ENCODE assay signal across 10 mouse cellular contexts in the genomic region with DNA sequence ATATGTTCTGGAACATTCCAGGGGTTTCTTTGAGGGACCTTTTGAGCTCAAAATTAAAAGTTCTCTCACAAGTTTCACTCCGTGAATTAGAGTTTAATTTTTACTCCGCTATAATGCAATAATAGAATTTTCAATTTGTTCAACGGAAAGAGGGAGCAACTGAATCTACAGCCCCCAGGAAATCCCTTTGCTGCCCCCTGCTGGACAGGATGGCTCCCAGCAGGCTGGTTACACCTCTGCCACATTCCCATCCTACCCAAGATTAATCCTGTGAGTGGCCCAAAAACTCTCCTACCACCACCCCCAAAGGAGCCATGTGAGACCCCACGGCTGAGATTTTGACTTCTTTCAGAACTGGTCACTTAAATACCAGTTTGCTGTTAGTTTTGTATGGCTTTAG.
DNase-seq lines count a peak whose midpoint lies in the region; ATAC-seq and TF ChIP-seq lines count a peak whose summit lies in the region.
"Had no signal": no experiment of that assay in that cellular context is flagged by ENCODE, and none has a peak within 500 bp of the region (broad histone marks: within the 10 kb centered on the region; RNA-seq: fewer than 3 reads in every experiment).

No protein-coding gene starts in this region.

- H3K4me3 ChIP-seq in forebrain, postnatal 0 days (ENCODE audit: low read depth, low read length), result no peak overlapping the region
- no peak overlapping the region for H3K4me3 ChIP-seq in forebrain, embryonic 15.5 days
- H3K4me3 ChIP-seq in left cerebral cortex, adult 2 months, result no peak overlapping the region
- H3K4me3 ChIP-seq: hindbrain, embryonic 15.5 days; midbrain, embryonic 12.5 days had no signal

- ATAC-seq in forebrain, postnatal 0 days, result no peak
- no peak for ATAC-seq in forebrain, embryonic 15.5 days (replicated peaks)
- peak; percentile 40; the same call in 1 of the 2 replicates for ATAC-seq in megakaryocyte, adult 5-6 weeks (ENCODE audit: poor library complexity, severe bottlenecking)

- no peak overlapping the region for H3K4me2 ChIP-seq in forebrain, postnatal 0 days (ENCODE audit: low read depth)
- H3K4me2 ChIP-seq in forebrain, embryonic 15.5 days (replicated peaks), result no peak overlapping the region
- H3K4me2 ChIP-seq: hindbrain, embryonic 15.5 days; midbrain, embryonic 12.5 days had no signal

- intact Hi-C loops in left cerebral cortex, adult 2 months (cut with DNase I), result loop anchor here (2.0 kb wide), 1 partner anchor 284 kb away; no protein-coding TSS in a partner anchor

- H3K9ac ChIP-seq in forebrain, postnatal 0 days, result no peak overlapping the region
- H3K9ac ChIP-seq in forebrain, embryonic 15.5 days (replicated peaks), result no peak overlapping the region
- H3K9ac ChIP-seq: hindbrain, embryonic 15.5 days; midbrain, embryonic 12.5 days had no signal

- WGBS in forebrain, postnatal 0 days, result 85% methylated on average over 4 of the region's 4 CpGs
- 84% methylated on average over 4 of the region's 4 CpGs for WGBS in forebrain, embryonic 15.5 days

- peaks cover 10% of the 10 kb centered on the region for H3K36me3 ChIP-seq in forebrain, postnatal 0 days (ENCODE audit: insufficient read depth)
- no peaks in the 10 kb centered on the region; the same call in 1 of the 2 replicates for H3K36me3 ChIP-seq in forebrain, embryonic 15.5 days
- H3K36me3 ChIP-seq: hindbrain, embryonic 15.5 days had no signal

- H3K4me1 ChIP-seq in forebrain, postnatal 0 days (ENCODE audit: insufficient read depth), result no peaks in the 10 kb centered on the region
- H3K4me1 ChIP-seq in forebrain, embryonic 15.5 days, result peaks cover 5% of the 10 kb centered on the region; the same call in 1 of the 2 replicates
- H3K4me1 ChIP-seq: hindbrain, embryonic 15.5 days; midbrain, embryonic 12.5 days had no signal

- H3K9me3 ChIP-seq in forebrain, postnatal 0 days (ENCODE audit: low read length), result no peaks in the 10 kb centered on the region
- no peaks in the 10 kb centered on the region for H3K9me3 ChIP-seq in forebrain, embryonic 15.5 days
- H3K9me3 ChIP-seq: hindbrain, embryonic 15.5 days; midbrain, embryonic 12.5 days had no signal

- TF ChIP-seq CTCF in forebrain, postnatal 0 days (IDR thresholded peaks at IDR 0.05; ENCODE audit: low read depth), result peak; percentile 57
- peak; percentile 80 for TF ChIP-seq CTCF in left cerebral cortex, adult 2 months (IDR thresholded peaks at IDR 0.05)

- DNase-seq in forebrain, postnatal 0 days, result no peak
- peak; percentile 42 to 66 for DNase-seq in left cerebral cortex, adult 2 months (ENCODE audit: extremely low spot score in 1 of 2, low spot score in 2 of 2)
- no peak for DNase-seq in left cerebral cortex, adult 8-10 months (ENCODE audit: low spot score in 2 of 2)
- DNase-seq in MEL-GATA-1-ER (ENCODE audit: extremely low read depth, low read depth), result peak; percentile 8
- peak; percentile 11 for DNase-seq in forelimb bud, embryonic 11.5 days (ENCODE audit: low read depth, low spot score)
- DNase-seq in embryo, embryonic 10 days (ENCODE audit: low spot score), result no peak

- H3K27ac ChIP-seq in forebrain, postnatal 0 days (ENCODE audit: low read depth, low read length), result no peak overlapping the region
- H3K27ac ChIP-seq in forebrain, embryonic 15.5 days (replicated peaks), result no peak overlapping the region
- no peak overlapping the region for H3K27ac ChIP-seq in left cerebral cortex, adult 2 months
- H3K27ac ChIP-seq: hindbrain, embryonic 15.5 days; midbrain, embryonic 12.5 days had no signal

- H3K27me3 ChIP-seq in forebrain, postnatal 0 days (ENCODE audit: insufficient read depth, low read length), result no peaks in the 10 kb centered on the region
- no peaks in the 10 kb centered on the region for H3K27me3 ChIP-seq in forebrain, embryonic 15.5 days
- H3K27me3 ChIP-seq: hindbrain, embryonic 15.5 days; midbrain, embryonic 12.5 days had no signal

Comparison
In these comparisons a context has a peak if more than half of its experiments do, and no peak if none do; other contexts are left out.
1. DNase-seq: peak in left cerebral cortex, adult 2 months (2 of 2), MEL-GATA-1-ER (single experiment) and forelimb bud, embryonic 11.5 days (single experiment); none in forebrain, postnatal 0 days (single experiment), left cerebral cortex, adult 8-10 months (0 of 2) and embryo, embryonic 10 days (single experiment).